Mouse (Mus musculus) megakaryocyte, embryonic 14.5 days (primary cell): ENCODE results near the gene Pdxk. TPM values are rescaled to one million over a fixed set of nuclear protein-coding genes. Genes with fewer than 3 reads are reported as not detected.

ENCODE experiments used
- H3K27me3 ChIP-seq: replicated peaks from 2 replicates; pipeline ENCODE3; 2012; ENCODE audit warnings: inconsistent platforms
- H3K36me3 ChIP-seq: replicated peaks from 2 replicates; pipeline ENCODE3; 2012; ENCODE audit warnings: low read length, inconsistent platforms, mixed read lengths
- H3K4me1 ChIP-seq: 2 replicates; pipeline ENCODE4 v1.6.1; 2012; ENCODE audit warnings: inconsistent platforms
- H3K4me3 ChIP-seq: replicated peaks from 2 replicates; pipeline ENCODE3; 2012; ENCODE audit warnings: moderate library complexity, mild to moderate bottlenecking, inconsistent platforms
- H3K9me3 ChIP-seq: 2 replicates; pipeline ENCODE4 v1.6.1; 2012; ENCODE audit warnings: inconsistent platforms
- FLI1 ChIP-seq: IDR thresholded peaks from 2 replicates; pipeline ENCODE4 v1.6.1; 2012; ENCODE audit warnings: low read length, inconsistent platforms, mixed read lengths
- GATA1 ChIP-seq: IDR thresholded peaks from 3 replicates; pipeline ENCODE4 v1.6.1; 2012; ENCODE audit warnings: mixed read lengths, low read length, inconsistent platforms, borderline replicate concordance
- polyA plus RNA-seq: library from polyadenylated mRNA; stranded (reverse); fragments of >175 nt; gene quantifications from 2 replicates; pipeline ENCODE4 v1.2.3, GENCODE M21; 2012; ENCODE audit warnings: low replicate concordance; ENCODE audit not compliant: insufficient read depth

The Pdxk gene
- polyA plus RNA-seq, 1 experiment: 10.9 TPM

DNA sequence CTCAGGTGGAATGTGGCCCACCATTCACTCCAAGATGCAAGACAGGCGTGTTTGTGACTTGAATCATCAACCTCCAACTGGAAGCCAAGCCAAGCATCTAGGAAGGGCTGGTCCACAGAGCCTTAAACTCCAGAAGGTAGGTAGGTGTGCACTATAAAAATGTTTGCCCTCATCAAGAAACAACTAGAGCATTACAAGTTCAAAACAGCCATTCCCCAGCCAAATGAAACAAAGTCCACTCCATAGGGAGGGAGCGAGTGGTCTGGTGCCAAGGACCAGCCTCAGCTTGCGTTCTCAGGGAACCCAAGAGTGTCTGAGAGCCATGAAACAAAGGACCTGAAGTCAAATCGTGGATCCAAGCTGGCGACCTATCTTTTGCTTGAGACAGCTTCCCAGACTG is 8.7 kb upstream of the Pdxk start:
- peaks cover 23% of the 10 kb centered on the region for H3K27me3 ChIP-seq
- H3K36me3 ChIP-seq: no peaks in the 10 kb centered on the region
- peaks cover 65% of the 10 kb centered on the region for H3K4me1 ChIP-seq
- H3K9me3 ChIP-seq: no peaks in the 10 kb centered on the region
- TF ChIP-seq GATA1: no peak
- TF ChIP-seq FLI1: no peak
- no peak overlapping the region for H3K4me3 ChIP-seq

- H3K9me3 ChIP-seq: no peaks in the 10 kb centered on the region
- no peak overlapping the region for H3K4me3 ChIP-seq
- peaks cover 25% of the 10 kb centered on the region for H3K27me3 ChIP-seq
- no peaks in the 10 kb centered on the region for H3K36me3 ChIP-seq
- TF ChIP-seq FLI1 (no peak), GATA1 (no peak)
- peaks cover 71% of the 10 kb centered on the region for H3K4me1 ChIP-seq
These were observed 7.3 kb upstream of the Pdxk start for GRCm38 (mm10) chr10:78472046-78472445.

DNA sequence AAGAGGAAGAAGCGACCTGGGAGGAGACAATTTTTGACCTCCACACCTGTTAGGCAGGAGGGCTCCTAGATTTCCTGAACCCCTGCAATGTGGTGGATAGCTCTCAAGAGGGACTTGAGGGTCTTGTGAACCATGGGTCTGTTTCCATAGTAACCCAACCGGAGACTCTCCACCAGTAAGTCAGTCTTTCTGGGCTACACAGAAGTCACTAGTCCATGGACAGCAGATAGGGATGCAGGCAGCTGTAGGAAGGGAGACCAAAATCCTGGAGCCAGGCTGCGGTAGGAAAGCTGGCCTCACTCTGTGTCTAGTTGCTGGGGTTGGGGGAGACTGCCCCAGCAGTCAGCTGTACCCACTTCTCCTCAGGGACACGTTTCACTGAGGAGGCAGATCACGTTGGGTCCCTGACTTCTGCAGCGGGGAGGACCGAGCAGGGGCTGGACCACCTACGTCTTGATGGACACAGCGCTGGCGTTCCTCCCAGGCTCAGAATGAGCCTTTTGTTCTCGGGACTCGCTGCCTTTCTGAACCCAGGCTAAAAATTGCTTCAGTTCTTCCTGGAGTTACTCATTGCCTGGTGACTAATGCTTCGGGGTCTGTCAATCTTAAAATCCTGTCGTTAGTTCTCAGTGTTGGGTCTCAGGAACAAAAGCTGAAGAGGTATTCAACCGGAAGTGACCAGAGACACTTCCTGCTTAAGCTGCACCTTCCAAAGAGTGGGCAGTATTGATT is 6.0 kb upstream of the Pdxk start:
- no peaks in the 10 kb centered on the region for H3K9me3 ChIP-seq
- H3K36me3 ChIP-seq: no peaks in the 10 kb centered on the region
- peaks cover 74% of the 10 kb centered on the region for H3K4me1 ChIP-seq
- peaks cover 25% of the 10 kb centered on the region for H3K27me3 ChIP-seq
- TF ChIP-seq FLI1 (no peak), GATA1 (no peak)
- peak overlapping the region; percentile 64 for H3K4me3 ChIP-seq

- TF ChIP-seq FLI1 (no peak), GATA1 (no peak)
- Histone ChIP-seq H3K4me1 (peaks cover 84% of the 10 kb centered on the region), H3K36me3 (no peaks in the 10 kb centered on the region), H3K27me3 (peaks cover 20% of the 10 kb centered on the region), H3K9me3 (no peaks in the 10 kb centered on the region), H3K4me3 (no peak overlapping the region)
These were observed 3.1 kb upstream of the Pdxk start for GRCm38 (mm10) chr10:78467761-78468310.

DNA sequence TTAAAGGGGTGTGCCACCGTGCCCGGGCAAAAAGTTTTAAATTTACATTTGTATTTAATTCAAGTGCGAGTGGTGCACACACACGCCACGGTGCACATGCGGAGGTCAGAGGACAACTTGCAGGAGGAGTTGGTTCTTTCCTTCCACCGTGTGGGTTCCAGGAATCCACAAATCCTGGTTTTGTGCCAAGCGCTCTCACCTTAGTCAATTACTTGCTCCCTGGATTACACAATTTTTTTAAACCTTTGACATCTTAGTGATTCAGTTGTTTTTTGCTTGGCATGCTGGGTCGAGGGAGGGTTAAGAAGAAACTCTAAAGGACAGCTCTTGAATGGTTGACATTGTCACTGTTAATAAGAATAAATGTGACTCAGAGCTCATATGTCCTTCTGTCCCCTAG is 1.9 kb upstream of the Pdxk start:
- Histone ChIP-seq H3K4me1 (peaks cover 87% of the 10 kb centered on the region), H3K4me3 (no peak overlapping the region), H3K36me3 (no peaks in the 10 kb centered on the region), H3K27me3 (peaks cover 13% of the 10 kb centered on the region), H3K9me3 (no peaks in the 10 kb centered on the region)
- no peak for TF ChIP-seq FLI1
- no peak for TF ChIP-seq GATA1

DNA sequence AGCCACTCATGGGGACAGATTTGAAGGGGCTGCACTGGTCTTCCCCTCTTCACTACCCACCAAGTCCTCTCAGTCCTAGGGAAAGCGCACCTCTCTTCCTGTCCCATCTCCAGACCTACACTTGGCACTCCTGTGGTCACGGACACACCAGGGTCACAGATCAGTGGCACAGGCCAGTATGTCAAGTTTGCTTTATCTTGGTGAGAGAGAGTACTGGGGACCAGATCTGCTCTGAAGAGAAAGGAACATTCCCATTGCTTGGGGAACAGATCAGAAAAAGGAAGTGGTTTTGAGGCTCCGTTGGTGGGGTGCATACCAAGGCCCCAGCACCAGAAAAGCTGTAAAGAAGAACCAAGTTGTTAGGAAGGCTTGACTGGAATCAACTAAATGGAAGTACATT is 697 bp upstream of the Pdxk start:
- no peaks in the 10 kb centered on the region for H3K36me3 ChIP-seq
- H3K9me3 ChIP-seq: no peaks in the 10 kb centered on the region
- H3K4me3 ChIP-seq: peak overlapping the region; percentile 95
- TF ChIP-seq GATA1: no peak
- TF ChIP-seq FLI1: no peak
- H3K27me3 ChIP-seq: peaks cover 10% of the 10 kb centered on the region
- H3K4me1 ChIP-seq: peaks cover 87% of the 10 kb centered on the region

DNA sequence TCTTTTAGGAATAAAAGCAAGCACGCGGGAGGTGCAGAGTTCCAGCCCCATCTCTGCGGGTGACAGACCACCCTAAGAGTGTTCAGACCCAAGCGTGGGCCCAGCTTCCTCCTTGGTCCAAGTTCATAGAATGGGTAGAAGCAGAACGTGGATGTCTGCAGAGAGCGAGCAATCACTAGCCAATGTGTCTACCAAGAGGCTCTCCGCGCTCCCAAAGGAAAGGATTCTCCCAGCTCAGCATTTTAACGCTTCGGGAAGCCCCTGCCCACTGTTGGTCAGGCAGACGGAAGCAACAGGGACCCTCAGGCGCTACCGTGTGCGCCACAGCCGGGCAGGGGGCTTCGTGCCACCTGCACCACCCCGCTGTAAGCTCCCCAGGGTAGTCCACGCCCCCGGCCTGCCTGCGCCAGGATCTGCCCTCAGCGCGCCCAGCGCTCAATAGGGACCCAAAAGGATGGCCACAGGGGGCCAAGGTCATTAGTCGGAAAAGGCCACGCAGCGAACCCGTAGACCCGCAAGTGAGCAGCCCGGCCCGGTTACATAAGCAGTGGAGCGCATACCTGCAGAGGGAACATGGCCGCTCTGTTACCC is 479 bp downstream of the Pdxk start:
- H3K4me1 ChIP-seq: peaks cover 89% of the 10 kb centered on the region
- peaks cover 2% of the 10 kb centered on the region for H3K27me3 ChIP-seq
- H3K36me3 ChIP-seq: no peaks in the 10 kb centered on the region
- H3K4me3 ChIP-seq: peak overlapping the region; percentile 95
- no peaks in the 10 kb centered on the region for H3K9me3 ChIP-seq
- TF ChIP-seq FLI1: no peak

DNA sequence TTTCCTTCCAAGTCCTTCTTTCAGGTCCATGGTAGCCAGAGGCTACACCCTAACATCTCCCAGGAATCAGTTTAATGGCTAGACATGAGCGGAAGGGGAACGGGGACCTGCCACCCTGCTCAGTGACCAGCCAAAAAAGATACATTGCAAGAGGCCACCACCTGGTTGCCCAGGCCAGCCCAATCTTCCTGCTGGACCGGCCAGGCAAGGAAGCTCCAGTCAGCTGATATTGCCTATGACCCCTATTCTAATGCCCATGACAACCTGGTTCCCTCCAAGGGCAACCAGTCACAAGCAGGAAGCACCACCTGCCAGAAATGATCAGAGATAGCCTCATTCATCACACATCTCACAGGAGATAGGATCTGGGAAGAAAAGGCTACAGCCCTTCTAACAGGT is 1.0 kb downstream of the Pdxk start:
- Histone ChIP-seq H3K27me3 (peaks cover 2% of the 10 kb centered on the region), H3K4me3 (peak overlapping the region; percentile 95), H3K9me3 (no peaks in the 10 kb centered on the region), H3K36me3 (no peaks in the 10 kb centered on the region), H3K4me1 (peaks cover 94% of the 10 kb centered on the region)
- no peak for TF ChIP-seq FLI1
- TF ChIP-seq GATA1: no peak

- Histone ChIP-seq H3K27me3 (no peaks in the 10 kb centered on the region), H3K9me3 (no peaks in the 10 kb centered on the region), H3K4me1 (peaks cover 95% of the 10 kb centered on the region), H3K4me3 (peak overlapping the region; percentile 95), H3K36me3 (no peaks in the 10 kb centered on the region)
- TF ChIP-seq FLI1: no peak
- TF ChIP-seq GATA1: no peak
These were observed 1.6 kb downstream of the Pdxk start for GRCm38 (mm10) chr10:78462945-78463768.
